Mouse (Mus musculus) thymus, postnatal 0 days (tissue): Measurements from ENCODE around the gene Rasal1. TPM values are rescaled to one million over a fixed set of nuclear protein-coding genes. Genes with fewer than 3 reads are reported as not detected.

ENCODE experiments used
- DNase-seq: peaks from one replicate; pipeline ENCODE4 v3.0.0-alpha.2; 2015; ENCODE audit warnings: low spot score
- polyA plus RNA-seq: library from polyadenylated mRNA; unstranded; fragments of >200 nt; fragmentation: Nextera tagmentation; extraction: Ambion mirVana; gene quantifications from 2 replicates; pipeline ENCODE4 v1.2.1, GENCODE M21; 2015

Rasal1 gene
- polyA plus RNA-seq, 1 experiment from 2014 or later: 11.4 TPM

DNA sequence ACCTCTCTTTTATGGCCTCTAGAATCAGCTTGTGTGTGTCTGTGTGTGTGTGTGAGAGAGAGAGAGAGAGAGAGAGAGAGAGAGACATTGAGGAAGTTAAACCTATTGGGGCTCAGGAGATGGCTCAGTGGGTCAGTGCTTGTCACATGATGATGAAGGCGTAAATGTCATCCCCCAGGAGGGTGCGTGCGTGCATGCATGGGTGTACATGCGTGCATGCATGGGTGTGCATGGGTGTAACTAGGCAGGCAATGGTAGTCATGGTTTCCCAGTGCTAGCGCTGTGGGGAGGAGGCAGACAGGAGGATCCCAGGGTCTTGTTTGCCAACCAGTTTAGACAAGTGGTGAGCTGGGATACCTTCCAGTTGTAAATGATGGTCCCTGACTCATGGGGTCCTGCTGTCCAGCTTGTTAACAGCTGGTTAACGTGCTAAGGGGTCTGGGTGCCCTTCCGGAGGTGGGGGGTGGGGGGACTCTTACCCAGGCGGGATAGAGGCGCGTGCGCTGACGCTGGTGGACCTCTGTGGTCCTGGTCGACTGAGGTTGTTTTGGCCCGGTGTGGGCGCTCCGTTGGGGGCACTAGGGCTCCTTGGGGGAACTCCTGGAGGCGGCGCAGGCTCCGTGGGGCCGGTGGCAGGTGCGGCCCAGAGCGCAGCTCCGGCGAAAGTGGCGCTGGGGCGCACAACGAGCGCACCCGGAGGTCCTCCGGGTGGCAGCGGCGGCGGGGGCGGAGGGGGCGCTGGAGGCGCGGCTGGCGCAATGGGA, 45.5 kb downstream of the Rasal1 start:
- no peak for DNase-seq

DNA sequence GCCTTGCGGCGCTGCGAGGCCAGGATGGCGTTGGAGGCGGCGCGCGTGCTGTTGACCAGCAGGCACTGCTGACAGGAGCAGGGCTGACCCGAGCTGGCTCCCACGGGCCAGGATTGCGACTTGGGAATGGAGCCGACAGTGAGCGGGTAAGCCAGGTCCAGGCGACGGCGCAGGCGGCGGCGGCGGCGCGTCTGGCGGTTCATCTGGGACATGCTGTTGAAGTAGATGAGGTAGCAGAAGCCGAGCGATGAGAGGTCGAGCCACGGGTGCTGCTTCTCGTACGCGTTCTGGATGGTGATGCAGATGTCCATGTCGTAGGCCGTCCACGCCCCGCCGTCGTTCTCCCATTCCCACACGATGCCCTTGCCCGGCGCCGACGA, 46.1 kb downstream of the Rasal1 start:
- DNase-seq: no peak

DNA sequence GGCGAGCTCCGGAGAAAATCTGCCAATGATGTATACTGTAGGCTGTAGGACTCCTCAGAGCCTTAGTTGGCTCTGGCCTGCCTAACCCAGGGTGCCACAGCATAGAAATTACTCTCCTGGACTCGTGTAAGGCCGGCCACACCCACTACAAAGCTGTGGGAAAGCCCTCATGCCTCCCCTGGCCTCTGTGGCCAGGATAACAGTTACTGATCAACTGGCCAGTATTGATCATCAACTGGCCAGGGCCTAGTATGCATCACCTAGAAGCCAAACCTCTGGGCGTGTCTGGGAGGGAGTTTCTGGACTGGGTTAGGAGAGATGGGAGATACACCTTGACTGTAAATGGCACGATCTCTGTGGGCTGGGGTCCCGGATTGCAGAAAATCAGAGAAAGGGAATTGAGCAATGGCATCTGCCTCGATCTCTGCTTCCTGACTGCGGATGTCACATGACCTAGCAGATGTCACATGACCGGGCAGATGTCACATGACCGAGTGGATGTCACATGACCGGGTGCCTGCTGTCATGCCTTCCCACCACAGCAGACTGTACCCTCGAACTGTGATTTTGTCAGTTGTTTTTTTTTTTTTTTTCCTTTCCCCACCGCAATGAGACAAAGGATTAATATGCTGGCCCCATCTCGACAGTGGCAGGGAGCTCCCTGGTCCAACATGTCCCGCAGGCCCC, 47.6 kb downstream of the Rasal1 start:
- peak; percentile 51 for DNase-seq

DNA sequence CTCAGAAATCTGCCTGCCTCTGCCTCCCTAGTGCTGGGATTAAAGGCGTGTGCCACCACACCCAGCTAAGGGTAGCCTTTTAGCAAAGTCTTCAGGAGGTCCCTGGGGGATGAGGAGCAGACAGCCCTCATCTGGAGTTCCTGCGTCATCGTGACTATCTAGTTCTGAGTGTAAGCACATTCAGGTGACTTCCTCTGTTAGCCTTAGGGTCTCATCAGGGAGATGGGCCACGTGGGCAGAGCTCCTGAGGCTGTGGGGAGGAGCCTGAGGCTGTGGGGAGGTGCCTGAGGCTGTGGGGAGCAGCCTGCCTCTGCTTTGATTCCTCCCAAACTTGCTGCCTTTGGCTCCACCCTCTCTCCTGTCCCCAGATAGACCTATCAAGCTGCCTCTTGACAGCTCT, 48.3 kb downstream of the Rasal1 start:
- DNase-seq: peak; percentile 53

DNA sequence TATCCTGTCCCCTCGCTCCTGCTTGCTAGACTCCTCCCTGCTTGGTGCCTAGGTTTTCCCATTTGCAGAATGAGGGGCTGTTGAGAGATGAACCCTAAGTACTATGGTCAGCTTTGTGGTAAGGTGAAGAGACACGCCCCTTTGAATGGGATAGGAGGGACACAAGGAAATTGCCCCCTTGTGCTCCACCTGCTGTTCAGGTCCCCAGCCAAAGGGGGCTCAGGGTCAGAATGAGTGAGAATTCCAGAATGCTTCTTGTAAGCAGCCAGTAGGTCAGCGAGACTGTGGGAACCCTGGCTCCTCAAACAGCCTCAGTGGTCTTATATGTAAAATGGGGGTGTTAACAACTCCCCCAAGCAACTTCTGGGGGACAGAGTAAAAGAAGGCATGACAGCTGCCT, 49.6 kb downstream of the Rasal1 start:
- no peak for DNase-seq

DNA sequence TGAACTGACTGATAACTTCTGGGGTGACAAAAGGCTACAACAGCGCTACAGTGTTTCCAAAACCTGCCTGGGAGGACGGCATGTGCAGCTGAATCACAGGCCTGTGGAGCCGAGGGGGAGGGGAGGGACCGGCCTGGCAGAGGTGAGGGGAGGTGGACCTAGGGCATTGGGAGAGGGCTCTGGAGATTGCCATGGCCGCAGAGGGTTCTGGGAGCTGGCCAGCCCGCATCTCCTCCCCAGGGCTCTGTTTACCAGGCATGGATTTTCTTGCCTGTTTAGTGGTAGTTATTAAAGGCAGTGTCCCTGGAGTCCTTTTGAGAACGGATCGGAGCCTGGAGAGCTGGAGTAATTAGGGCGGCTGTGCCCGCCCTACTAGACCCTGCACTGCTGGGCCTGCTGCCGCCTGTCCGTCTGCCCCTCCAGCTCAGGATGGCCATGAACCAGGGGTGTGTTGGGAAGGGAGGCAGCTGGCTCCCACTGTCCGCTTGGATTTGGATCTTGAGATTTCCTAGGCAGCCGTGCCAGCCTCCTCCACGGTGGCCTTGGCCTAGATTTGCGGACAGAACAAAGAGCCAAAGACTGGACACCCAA, 50.3 kb downstream of the Rasal1 start:
- no peak for DNase-seq

DNA sequence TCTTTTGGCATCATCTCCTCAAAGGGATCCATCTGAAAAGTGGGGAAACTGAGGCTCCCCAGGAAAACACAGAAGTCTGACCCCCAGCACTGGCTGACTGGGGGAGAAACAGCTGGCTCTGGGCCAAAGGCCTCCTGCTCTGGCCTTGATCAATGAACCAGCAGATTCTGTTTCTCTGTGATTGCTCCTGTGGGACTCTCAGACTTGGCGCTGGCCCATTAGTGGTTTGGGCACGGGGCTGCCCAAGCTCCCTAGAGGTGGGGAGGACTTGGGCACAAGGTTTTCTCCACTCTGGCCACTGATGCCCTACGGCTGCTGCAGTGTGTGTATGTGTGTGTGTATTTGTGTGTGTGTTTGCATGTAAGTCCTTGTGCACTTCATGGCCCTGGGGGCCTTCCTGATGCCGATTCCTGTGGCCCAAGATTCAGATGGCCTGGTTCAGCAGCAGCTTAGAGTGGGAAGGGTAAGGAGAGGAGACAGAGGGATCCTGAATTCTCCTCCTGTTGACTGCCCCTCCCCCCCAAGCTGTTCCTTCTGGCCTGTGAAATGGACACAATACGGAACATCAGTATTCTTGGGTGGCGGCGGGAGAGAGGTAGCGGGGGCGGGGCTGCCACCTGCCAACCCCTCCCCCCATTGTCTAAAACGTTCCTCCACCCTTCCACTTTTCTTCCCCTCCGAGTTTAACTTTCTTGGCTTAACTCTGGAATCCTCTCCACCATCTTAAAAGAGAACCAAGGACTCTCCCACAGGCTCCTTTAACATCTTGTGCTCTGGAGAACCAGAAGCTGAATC, 52.6 kb downstream of the Rasal1 start:
- no peak for DNase-seq

DNA sequence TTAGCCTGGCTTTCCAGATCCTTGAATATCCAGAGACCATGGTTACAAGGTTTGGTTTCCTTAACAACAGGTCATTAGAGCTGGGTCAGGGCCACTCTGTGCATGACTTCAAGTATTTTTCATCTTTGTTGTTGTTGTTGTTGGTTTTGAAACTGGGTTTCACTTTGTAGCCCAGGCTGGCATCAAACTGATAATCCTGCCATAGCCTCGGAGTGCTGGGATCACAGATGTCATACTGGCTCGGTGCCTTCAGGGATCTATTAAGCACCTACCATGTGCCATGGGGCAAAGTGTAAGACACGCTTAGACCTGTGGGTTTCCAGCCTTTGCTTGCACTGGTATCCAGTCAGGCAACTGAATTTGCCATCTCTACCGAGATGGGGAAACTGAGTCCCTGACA, 53.8 kb downstream of the Rasal1 start:
- no peak for DNase-seq

DNA sequence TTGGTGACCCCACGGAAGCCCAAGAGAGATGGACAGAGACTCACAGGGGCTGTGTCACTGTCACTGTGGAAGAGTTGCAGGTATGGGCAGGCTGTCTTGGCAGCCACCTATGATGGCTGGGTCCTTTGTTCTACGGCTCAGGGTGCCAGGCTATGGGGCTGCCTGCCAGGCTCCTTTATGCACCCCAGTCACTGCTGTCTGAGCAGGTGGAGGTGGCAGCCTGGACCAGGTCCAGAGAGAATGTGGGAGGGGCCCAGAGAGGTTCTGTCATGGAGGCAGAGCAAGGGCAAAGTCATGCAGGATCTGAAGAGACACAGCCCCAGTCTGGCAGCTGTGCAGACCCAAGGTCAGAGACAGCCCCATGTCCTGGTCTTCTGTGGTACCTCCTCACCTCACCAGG, 54.4 kb downstream of the Rasal1 start:
- no peak for DNase-seq

DNA sequence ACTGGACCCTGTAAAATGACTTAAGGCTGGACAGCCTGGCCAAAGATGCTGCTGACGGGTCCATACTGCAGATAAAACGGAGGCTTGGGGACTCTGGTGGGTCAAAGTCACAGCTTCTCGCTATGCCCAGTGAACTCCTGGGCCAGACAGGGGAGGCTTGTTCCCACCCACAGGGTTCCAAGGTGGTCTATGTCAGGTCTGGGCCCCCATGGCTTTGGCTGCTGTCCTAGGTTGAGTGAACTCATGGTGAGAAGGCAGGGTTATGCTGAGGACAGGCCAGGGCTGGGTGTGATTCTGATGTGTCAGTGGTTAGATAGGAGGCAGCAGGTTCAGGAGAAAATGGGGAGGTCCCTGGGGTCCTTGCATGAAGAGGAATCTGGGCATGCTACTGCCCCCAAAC, 55.0 kb downstream of the Rasal1 start:
- DNase-seq: no peak

DNA sequence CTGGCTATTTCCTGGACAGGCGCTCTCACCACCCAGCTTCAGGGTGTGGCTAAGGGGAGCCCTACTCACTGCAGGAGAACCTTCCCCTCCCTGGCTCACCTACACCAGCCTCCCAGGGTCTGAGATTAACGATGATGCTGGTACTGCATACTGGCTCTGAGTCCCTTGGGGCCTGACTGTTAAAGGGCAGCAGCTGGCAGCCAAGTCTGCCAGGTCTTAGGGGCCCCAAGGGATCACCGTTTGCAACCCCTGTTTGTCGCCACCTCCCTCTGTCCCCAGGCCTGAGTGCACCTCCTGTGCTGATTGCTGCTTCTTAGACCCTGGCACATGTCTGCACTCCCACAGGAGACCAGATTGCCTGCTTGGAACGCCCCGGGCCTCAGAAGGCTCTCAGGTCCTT, 55.8 kb downstream of the Rasal1 start:
- no peak for DNase-seq

DNA sequence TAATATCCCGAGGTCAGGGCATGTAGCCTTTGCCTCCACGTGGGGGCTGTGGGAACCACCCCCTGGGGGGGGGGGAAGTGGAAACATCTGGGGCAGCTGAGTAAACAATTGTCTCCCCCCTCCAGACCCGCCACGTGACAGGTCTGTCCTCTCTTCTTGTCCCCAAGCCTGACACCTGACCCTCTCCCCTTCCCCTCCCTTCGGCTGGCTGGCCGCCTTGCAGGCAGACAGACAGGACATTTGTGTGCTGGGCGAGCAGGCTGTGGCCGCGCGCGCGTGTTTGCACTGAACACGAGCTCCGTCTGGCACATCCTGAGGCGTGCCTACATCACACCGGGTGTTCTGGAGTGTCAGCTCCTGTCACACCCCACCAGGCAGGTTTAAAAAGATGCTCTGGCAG, 57.9 kb downstream of the Rasal1 start:
- no peak for DNase-seq

DNA sequence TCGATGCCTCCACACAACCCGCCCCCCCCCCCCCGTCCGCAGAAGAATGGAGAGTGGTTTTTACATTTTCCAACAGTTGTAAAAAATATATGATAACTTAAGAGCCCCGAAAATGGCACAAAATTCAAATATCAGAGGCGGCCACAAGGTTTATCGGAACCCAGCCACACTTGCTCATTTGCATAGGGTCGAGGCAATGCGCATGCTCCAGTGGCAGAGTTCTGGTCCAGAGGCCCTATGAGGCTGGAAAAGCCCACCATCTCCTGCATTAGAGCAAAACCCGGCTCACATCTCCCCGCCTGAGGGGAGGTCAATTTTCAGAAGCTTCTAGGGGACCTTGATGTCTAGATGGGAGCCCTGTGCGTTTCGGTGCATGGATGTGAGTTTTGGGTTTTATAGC, 58.4 kb downstream of the Rasal1 start:
- no peak for DNase-seq

DNA sequence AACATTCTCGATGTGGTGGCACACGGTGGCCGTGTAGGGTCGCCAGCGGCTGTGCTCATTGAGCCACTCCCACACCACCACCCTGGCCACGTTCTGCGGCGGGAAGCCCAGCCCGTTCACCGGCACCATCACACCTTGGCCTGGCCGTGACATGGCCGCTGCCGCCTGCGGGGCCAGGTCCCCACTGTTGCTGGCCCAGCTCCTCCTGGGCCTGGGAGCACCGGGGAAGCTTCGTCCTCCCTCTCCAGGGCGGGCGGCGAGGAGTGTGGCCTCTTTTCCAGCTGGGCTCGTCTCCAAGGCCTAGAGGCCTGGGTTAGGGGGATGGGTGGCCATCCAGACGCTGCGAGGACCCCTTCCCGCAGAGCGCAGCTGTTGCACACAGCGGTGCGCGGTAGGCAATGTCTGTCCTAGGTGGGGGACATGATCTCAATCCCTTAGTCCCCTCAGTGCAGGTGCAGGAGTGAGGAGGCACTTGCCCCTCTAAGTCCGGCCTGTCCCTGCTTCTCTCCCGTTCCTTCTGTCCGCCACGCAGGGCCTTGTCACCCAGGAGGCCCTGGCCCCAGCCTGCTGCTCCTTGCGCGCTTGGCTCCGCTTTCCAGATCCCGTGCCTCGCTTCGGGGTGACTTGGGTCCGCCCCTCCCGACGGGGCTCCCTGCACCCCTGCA, 61.7 kb downstream of the Rasal1 start:
- DNase-seq: peak; percentile 38

DNA sequence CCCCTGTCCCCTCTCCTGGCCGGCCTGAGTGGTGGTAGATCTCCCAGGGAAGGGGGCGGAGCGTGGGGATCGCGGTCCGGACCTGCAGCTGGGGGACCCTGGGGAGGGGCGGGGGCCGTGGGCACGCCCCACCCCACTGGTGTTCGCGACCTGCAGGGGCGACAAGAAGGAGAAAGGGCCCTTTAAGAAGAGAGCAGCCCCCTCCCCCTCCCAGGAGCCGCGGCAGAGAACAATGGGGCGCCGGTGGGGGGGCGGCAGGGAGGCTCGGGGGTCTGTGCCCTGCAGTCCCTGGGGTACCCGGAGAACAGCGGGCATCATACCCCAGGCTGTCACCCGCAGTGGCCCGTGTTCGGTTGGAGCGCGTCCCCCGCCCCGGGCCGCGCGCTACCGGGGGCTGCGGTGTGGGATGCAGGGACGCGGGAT, 62.2 kb downstream of the Rasal1 start:
- DNase-seq: peak; percentile 38

DNA sequence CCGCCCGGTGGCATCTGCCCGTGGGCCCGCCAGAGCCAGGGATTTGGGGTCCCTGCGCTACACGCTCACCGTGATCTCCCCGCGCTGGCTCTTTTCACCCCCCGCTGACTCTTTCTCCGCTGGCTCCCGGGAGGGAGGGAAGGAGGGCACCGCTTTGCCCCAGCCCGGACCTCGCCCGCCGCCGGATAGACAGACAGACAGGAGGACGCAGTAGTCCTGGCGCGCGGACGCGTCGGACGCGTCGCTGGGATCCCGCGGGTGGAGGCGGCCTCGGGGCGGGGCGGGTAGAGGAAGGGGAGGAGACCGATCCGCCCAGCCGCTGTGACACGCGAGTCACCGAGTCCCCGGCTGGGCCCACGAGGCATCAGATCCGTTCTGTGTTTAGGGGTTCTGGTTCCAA, 62.8 kb downstream of the Rasal1 start:
- DNase-seq: peak; percentile 69

DNA sequence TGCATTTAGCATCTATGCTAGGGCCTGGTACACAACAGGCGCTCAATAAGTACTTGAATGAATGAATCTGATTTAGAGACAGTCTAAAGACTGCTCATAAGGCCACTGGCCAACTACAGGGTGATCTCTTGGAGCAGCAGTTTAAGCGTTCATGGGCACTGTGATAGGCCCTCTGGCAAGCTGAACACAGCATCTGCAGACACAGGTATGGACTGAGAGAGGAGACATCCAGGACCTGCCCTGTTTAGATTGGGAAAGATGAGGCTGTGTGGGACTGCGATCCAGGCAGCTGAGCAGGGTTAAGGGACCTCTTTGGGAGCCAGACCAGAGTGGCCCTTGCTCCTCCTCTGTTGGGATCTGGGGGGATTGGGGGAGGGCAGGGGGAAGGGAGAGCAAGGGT, 63.2 kb downstream of the Rasal1 start, which contains the start of gene Dtx1:
Dtx1 (minus strand) TSS at position 101 of the 400 bp plus-strand sequence.
- no peak for DNase-seq

DNA sequence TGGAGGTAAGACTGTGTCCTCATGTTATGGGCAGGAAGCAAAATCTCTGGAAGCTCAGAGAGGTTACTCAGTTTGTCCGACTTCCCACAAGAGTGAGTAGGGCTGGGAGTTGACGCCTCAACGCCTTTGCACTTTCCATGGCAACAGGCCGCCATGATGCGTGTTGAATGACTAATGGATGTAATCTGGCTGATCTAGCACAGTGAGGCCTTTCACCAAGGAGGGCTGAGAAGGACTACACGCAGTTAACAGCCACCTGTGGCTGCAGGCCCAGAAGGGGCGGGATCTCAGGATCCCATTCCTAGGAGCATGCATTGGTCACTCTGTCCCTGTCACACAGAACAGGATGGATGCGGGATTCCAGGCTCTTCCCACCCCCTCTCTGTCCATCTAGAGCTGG, 64.1 kb downstream of the Rasal1 start:
- no peak for DNase-seq

DNA sequence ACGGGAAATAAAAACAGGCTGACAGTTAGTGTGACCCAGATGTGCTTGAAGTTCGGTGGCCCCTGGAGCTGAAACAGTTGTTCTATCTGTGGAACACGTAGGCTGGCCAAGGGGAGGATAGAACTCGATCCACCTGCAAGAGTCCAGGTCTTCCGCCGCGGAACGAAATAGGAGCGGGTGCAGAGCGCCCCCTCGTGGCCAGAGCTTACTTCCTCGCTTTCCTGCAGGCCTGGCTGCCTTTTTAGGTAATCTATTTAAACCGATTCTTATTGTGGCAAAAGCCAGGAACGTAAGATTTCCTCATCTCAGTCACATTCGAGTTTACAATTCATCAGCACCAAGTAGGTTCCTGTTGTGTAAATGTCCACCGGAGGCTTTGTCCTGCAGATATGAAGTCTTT, 65.7 kb downstream of the Rasal1 start:
- DNase-seq: peak; percentile 86

DNA sequence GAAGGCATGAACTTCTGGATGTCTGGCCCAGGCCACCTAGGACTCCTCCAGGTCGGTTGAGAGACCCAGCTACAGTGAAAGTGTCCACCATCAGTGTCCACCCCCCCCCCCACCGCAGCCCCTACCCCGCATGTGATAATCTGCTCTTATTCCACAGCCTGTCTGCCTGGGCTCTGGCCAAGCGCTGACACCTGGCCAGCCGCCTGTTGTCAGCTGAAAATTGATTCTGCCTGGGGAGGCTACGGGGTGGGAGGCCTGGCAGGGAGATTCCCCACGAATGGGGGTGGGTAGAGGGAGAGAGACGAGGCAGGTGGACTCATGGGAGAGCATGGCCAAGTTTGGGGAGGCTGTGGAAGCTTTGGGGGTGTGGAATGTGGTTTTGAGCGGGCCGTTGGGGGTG, 68.5 kb downstream of the Rasal1 start:
- no peak for DNase-seq
